Mouse (Mus musculus) urinary bladder, adult 18-20 months (tissue): Measurements from ENCODE around the gene Ppp1r32.

Experiments
- DNase-seq, 2 experiments: peaks; one replicate each; pipeline ENCODE4 v3.0.0; 2022; ENCODE audit warnings: low spot score in 2 of 2, mixed read lengths in 2 of 2

Ppp1r32 gene

DNA sequence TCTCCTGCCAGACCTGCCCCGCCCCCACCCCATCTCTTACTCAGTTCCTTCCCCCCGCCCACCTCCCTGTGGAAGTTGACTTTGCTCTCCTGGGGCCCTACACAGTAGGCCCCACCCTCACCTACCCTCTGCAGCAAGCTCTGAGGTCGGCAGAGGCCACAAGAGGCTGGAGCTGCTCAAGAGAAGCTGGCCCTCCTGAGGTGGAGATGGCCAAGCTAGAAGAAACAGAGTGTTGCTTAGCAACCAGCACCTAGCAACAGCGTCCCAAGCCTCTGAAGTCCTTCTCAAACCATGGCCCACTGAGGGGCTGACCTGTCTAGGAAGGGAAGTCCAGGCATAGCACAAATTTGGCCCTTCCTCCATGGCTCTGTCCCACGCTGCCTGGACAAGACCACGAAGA, at the start of gene Ppp1r32:
Gene Ppp1r32, minus strand, starts transcription at position 226 of the 400 bp plus-strand sequence.
- DNase-seq = no peak

- no peak for DNase-seq
Observed at GRCm38 (mm10) chr19:10530082-10530481, 47.4 kb upstream of the Ppp1r32 start.

DNA sequence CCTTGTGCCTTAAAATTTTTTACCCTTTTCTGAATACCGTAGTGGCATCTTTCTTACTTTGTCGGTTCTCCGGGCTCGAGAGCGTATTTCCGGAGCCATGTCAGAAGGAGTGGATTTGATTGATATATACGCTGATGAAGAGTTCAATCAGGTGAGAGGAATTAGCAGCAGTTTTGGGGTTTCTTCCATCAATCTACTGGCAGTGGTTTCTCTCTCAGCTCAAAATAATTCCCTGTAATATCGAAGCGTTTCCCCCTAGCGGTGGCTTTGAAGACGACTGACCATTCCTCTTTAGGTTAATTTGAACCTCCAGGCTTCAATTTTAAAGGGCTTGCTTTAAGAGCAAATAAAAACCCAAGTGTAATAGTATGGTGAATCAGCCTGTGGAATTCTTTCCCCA, 43.2 kb upstream of the Ppp1r32 start, which contains the start of gene Sdhaf2:
Gene Sdhaf2, minus strand, starts transcription at position 233 of the 400 bp plus-strand sequence.
- DNase-seq = no peak

- peak; percentile 83 to 87 for DNase-seq
Observed at GRCm38 (mm10) chr19:10525106-10525901, 42.6 kb upstream of the Ppp1r32 start, which contains the start of gene Cpsf7. Gene Cpsf7, plus strand, starts transcription at chr19:10525266.

- no peak for DNase-seq
Observed at GRCm38 (mm10) chr19:10524784-10525105, 42.0 kb upstream of the Ppp1r32 start.

- DNase-seq = no peak
Observed at GRCm38 (mm10) chr19:10523483-10524080, 40.9 kb upstream of the Ppp1r32 start.

GRCm38 (mm10) chr19:10521926-10522325, 39.2 kb upstream of the Ppp1r32 start:
- no peak for DNase-seq

DNA sequence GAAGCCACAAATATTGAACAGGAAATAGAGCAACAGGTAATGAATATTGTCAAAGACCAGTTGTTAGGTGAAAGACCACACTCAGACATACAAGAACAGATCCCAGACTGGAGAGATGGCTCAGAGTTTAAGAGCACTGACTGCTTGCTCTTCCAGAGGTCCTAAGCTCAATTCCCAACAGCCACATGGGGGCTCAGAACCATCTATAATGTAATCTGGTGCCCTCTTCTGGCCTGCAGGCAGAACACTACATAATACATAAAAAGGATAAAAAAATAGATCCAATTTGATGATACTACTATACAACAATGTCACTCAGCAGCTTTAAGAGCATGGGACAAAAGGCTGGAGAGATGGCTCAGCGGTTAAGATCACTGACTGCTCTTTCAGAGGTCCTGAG, 37.6 kb upstream of the Ppp1r32 start:
- no peak for DNase-seq

- DNase-seq = no peak
Observed at GRCm38 (mm10) chr19:10510759-10511330, 28.1 kb upstream of the Ppp1r32 start.

DNA sequence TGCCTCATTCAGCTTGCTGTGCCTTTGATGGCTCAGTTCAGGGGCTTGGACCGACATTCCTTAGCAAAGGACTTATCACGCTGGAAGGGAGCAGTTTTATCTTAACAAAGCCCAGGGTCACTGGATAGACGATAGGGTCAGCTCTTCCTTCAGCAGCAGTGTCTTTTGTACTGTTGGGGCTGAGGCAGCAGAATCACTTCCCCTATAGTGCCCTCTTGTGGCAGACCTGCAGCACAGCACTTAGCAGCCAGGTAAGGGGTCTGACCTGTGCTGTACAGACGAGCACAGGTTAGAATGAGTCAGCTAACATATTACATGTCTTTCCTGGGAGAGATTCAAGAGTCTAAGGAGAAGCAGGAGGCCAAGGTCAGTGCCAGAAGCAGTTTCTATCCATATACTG, 19.8 kb upstream of the Ppp1r32 start:
- no peak for DNase-seq

DNA sequence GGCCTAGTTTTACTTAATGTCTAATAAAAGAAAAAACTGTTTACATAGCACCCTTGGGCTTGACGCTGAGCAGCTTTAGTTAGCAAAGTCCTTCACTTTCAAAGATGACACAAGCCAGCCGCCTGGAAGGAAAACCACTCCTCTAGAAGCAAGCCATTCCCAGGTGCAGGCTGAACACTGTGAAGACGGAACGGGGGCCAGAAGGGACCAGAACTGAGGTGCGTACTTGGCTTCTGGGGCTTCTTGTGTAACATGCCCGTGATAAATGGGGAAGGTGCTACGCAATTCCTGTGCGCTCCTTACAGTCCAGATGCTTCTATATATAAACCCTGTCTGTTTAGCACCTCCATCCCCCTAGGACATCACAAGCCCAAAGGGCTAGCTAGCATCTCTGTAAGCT, 17.9 kb upstream of the Ppp1r32 start:
- no peak for DNase-seq

GRCm38 (mm10) chr19:10497512-10498160, 14.9 kb upstream of the Ppp1r32 start:
- no peak for DNase-seq

DNA sequence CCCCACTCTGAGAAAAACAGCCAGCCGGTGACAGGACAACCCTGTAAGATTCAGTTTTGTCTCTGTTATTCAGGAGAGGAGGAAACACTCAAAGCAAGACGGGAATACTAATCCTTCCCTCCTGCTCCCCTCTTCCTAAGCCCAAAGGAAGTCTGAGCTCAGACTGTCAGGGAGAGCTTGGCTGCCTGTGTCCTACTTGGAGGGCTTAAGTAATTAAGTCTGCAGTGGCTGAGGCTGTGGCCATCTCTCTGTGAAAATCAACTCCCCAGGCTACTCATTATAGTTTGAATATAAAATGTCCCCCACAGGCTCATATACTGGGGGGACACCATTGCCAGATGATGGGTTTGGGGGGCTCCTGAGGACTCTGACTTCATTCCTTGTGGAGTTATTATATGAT, 14.2 kb upstream of the Ppp1r32 start:
- DNase-seq = no peak

- no peak for DNase-seq
Observed at GRCm38 (mm10) chr19:10495670-10496069, 12.9 kb upstream of the Ppp1r32 start.

DNA sequence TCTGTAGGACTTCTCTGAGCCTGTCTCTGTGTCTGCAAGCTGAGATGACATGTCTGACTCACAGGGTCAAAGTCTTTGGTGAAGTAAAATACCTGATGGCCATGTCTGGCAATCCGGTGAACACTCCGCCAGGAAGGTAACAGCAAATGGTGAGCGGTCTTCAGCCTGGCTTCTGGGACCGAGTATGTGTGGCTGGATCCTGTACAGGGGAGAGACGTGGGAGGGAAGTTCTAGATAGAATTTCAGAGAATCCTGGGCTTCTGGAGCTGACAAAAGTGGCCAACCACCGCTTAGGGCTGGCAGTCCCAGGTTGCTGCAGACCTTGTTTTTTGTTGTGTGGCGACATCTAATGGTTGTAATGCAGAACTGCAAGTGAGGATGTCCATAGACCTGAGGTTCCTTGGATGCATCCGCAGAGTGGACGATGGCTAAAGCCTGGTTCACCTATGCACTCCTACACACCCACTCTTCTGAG, 3.6 kb upstream of the Ppp1r32 start:
- DNase-seq = peak in 1 of 2 experiments; percentile 26

GRCm38 (mm10) chr19:10479541-10479940, 3.2 kb downstream of the Ppp1r32 start:
- DNase-seq = no peak

DNA sequence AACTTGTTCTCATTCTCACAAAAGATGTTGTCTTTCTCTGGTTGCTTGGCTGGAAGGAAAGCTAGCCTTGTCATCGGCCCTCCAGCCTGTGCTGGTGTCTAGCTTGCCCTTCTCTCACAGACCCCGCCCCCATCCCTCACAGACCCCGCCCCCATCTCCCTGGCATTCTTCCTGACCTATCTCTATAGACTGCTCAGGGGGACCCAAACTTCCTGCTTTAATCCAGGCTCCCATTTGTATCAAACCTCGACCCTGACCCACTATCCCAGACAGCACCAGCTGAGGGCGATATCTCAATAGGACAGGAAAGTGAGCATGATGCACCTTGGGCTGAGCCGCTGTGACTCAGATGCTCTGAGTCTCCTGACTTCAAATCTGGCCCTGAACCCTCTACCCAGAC, 8.9 kb downstream of the Ppp1r32 start:
- no peak for DNase-seq

DNA sequence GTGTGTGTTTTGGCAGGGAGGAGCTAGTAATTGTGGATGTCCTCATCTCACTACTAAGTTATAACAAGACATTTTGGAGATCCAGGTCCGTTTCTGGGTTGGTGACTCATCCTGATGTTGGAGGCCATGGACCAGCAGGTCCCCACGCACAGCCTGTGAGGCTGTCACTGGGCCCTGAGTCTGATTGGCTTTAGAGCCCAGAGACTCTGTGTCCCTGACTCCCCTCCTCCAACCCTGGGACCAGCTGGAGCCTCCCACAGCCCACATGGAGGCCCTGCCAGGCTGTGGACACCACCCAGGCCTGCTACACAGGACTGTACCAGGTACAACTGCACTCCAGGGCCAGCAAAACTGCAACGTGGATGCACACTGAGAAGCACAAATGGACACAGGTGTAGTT, 9.8 kb downstream of the Ppp1r32 start:
- no peak for DNase-seq

GRCm38 (mm10) chr19:10469171-10469658, 13.5 kb downstream of the Ppp1r32 start:
- no peak for DNase-seq

GRCm38 (mm10) chr19:10464427-10464826, 18.3 kb downstream of the Ppp1r32 start:
- no peak for DNase-seq

GRCm38 (mm10) chr19:10461584-10461983, 21.1 kb downstream of the Ppp1r32 start:
- no peak for DNase-seq

DNA sequence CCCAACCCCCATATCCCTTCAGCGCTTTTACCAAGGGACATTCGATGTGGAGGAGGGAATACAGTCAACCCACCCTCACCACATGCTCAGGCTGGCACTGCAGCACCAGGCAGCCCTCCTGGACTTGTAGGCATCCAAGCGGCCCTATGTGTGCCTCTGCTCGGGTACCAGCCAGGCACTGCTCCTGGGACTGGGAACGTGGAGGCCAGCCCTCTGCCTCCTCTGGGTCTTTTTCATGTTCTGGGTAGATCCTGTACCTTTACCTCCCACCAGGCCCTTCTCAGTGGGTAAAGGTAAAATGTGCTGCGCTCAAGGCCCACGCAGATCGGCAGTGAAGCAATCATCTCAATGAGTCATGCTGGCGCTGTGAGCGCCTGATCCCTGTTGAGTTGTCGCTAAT, 22.8 kb downstream of the Ppp1r32 start:
- DNase-seq = no peak
